Mouse (Mus musculus): ENCODE results near the gene Gm43720.

DNA sequence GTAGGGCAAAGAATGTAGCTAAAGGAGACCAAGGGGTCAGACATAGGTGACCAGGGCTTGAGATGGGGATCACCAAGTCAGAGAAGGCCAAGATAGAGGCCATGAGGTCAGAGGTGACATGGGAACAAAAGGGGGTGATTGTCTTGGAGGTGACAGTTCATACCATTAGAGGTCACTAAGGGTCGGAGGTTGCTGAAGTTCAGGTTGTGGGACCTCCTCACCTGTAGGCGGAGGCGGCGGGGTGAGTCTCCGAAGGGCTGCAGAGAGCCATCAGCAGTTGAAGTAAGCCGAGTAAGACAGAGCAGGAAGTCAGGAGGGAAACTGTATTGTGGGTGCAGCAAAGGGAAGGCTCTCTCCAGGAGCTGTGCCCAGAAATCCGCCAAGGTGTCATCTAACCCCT lies 1.8 kb downstream of the Gm43720 start:
- TF ChIP-seq EP300 (IDR thresholded peaks at IDR 0.05; ENCODE audit: insufficient read depth, low read depth, low read length) (no peak), CTCF (IDR thresholded peaks at IDR 0.05) (no peak)
